Mouse (Mus musculus): Measurements from ENCODE around the gene Tmtc2. TPM values are rescaled to one million over a fixed set of nuclear protein-coding genes. Genes with fewer than 3 reads are reported as not detected.

Tmtc2 gene
- polyA plus RNA-seq, 1 experiment: 14.5 TPM

DNA sequence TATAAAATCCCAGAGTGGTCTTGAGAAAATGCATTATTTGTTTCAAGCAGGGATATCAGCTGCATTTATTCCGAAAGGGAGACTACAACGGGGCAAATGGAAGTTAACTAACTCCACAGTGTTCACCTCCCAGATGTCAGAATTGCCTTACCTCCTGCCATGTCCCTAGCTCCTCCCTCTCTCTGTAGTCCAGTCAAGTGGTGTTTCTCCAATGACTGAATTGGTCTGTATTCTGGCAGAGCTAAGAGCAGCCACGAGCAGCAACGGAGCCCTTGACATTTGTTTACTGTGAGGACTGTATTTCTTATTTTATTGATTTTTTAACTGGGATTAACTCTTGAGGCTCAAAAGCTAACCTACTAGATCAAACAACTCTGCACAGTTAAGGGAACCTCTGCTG lies 81.8 kb downstream of the Tmtc2 start:
- no peak for DNase-seq (ENCODE audit: low read depth)
- no peak for TF ChIP-seq POLR2A (IDR thresholded peaks at IDR 0.05; ENCODE audit: borderline replicate concordance, extremely low read depth, insufficient read depth, insufficient read length, poor library complexity, severe bottlenecking)

DNA sequence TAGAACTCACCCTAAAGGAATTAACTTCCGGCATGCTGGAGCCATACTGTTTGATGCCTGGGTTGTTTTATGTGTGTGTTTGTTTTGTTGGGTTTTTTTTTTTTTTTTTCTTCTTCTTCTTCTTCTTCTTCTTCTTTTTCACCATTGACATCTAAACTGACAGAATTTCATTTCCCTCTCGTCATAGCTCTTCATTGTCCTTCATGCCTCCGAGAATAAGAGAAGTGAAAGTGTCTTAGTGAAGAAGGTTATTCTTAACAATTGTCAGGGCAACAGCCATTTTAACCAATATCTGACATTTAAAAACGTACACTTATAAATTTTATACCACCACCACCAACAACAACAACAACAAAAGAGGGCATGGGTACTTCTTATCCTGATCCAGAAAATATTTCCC lies 83.5 kb downstream of the Tmtc2 start:
- no peak for DNase-seq (ENCODE audit: low read depth)
- TF ChIP-seq CTCF (IDR thresholded peaks at IDR 0.05; ENCODE audit: borderline replicate concordance, extremely low read depth, insufficient read depth, insufficient read length): no peak
- no peak for TF ChIP-seq POLR2A (IDR thresholded peaks at IDR 0.05; ENCODE audit: borderline replicate concordance, extremely low read depth, insufficient read depth, insufficient read length, poor library complexity, severe bottlenecking)

DNA sequence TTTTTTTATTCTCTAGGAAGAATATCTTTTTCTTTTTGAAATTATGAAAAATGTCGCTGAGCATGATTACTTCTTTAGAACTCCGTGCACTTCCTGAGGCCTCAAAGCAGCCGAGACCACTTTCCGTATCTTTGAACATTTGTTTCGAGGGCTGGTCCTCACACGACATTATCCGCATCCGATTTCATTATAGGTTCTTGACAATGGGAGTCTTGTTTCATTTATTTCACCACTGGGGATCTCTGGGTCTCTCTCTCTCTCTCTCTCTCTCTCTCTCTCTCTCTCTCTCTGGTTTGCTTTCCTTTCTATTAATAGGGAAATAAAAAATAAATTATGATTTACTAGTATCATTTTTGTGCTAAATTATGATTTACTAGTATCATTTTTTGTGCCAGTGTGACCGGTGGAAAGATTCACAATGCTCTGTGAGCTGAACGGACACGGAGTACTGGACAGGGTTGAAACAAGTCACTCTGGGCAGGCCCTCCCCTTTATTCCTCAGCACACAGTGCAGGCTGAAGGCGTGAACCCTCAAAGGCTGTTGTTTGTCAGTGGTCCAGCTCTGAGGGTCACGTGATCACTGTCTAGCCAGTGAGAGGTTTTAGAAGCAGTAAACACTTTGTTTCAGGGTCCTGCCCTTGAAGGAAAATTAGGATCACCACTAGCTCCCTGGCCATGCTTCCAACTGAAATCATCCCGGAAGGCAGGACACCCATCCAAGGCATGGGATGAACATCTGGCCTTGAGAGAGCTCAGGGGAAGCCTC lies 84.1 kb downstream of the Tmtc2 start:
- peak; percentile 47 for DNase-seq (ENCODE audit: low read depth)
- TF ChIP-seq POLR2A (IDR thresholded peaks at IDR 0.05; ENCODE audit: borderline replicate concordance, extremely low read depth, insufficient read depth, insufficient read length, poor library complexity, severe bottlenecking): no peak
- no peak for TF ChIP-seq CTCF (IDR thresholded peaks at IDR 0.05; ENCODE audit: borderline replicate concordance, extremely low read depth, insufficient read depth, insufficient read length)

DNA sequence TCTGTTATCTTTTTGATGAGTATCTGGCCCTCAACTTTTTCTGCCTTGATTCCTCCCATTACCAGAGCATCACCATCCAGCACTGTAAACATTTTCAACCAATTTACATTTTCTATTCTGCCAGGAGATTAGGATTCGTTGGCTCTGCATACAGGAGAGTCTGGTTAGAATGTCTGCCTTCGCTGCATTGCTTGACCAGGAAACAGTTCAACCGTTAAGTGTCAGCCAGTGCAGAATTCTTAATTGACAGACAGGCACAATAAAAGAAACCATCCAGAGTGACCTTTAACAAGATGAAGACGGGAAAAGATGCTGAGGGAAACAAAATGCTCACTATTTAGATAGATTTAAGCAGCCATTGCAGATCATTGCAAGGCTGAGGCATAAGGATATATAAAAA lies 87.3 kb downstream of the Tmtc2 start:
- TF ChIP-seq CTCF (IDR thresholded peaks at IDR 0.05; ENCODE audit: borderline replicate concordance, extremely low read depth, insufficient read depth, insufficient read length) (no peak), POLR2A (IDR thresholded peaks at IDR 0.05; ENCODE audit: borderline replicate concordance, extremely low read depth, insufficient read depth, insufficient read length, poor library complexity, severe bottlenecking) (no peak)
- DNase-seq (ENCODE audit: low read depth): peak; percentile 40

DNA sequence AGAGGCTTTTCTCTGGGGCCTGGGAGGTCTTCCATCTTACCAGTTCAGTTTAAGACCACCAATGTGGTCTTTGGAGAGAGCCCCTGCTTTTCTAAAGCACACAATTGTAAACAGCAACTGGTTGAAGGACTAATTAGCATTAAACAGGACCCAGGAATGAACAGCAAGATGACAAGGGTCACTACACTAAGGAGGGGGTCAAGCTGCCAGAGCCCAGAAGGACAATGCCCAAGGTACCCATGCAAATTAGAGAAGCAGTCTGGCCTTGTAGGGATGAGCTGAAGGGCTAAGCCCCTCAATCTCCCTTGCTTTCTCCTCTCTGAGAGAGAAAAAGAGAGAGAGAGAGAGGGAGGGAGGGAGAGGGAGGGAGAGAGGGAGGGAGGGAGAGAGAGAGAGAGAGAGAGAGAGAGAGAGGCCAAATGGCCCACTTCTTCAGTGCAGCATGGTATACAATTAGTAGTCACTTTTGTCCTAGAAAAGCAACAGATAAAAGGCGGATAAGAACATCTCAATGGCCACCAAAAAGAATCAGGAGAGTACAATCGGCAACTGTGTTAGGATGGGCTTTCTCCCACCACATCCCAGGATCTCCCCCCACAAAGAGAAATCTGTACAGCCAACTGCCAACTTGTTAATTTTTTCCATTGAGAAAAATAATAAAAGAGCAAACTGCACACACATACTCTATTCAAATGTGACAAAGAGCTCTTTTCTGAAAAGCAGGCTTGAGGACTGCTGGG lies 89.7 kb downstream of the Tmtc2 start:
- no peak for TF ChIP-seq CTCF (IDR thresholded peaks at IDR 0.05; ENCODE audit: borderline replicate concordance, extremely low read depth, insufficient read depth, insufficient read length)
- TF ChIP-seq POLR2A (IDR thresholded peaks at IDR 0.05; ENCODE audit: borderline replicate concordance, extremely low read depth, insufficient read depth, insufficient read length, poor library complexity, severe bottlenecking): no peak
- DNase-seq (ENCODE audit: low read depth): peak; percentile 64

DNA sequence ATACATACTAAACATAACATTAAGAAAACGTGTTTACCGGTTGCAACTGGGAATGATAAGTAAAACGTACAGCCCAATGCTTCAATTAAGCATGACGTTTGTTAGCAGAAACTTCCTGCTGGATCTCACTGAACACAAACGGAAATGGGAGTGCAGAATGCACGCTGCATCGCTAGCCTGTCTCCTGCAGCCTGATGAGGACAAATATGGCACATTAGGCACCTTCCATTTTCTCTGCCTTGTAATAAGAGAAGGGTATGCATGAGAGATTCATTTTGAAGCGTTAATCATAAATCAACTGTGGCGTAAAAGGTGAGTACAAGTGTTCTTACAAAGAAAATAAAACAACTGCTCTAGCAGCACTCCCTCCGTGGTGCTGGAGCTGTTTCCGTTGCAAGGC lies 94.5 kb downstream of the Tmtc2 start:
- TF ChIP-seq POLR2A (IDR thresholded peaks at IDR 0.05; ENCODE audit: borderline replicate concordance, extremely low read depth, insufficient read depth, insufficient read length, poor library complexity, severe bottlenecking) (no peak), CTCF (IDR thresholded peaks at IDR 0.05; ENCODE audit: borderline replicate concordance, extremely low read depth, insufficient read depth, insufficient read length) (no peak)

DNA sequence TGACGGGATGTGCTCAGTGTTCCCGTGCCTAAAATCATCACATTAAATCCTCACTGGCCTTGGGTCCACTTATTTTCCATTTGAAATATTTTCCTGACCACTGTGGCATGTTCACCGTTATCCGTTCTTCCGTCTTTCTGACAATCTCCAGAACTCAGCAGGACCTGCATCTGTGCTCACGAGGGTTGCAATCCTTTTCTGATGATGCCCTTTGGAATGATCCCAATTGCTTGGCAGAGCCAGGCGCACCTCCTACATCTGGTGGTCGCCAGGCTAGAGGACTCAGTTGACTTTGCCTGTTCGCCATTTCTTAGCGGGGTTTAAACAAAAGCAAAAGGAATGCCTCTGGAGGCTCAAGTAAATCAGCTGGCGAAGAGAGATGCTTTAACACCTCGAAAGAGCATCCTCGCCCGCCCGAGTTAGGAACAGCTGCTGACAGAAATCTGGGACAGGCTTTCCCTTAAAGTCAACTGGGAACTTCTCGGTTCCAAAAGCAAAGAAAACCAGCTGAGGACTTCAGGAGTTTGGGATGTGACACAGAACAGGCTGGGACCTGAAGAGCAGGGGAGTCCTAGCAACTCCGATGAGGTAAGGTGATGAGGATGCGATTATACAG lies 96.5 kb downstream of the Tmtc2 start:
- TF ChIP-seq POLR2A (IDR thresholded peaks at IDR 0.05; ENCODE audit: borderline replicate concordance, extremely low read depth, insufficient read depth, insufficient read length, poor library complexity, severe bottlenecking): no peak
- TF ChIP-seq CTCF (IDR thresholded peaks at IDR 0.05; ENCODE audit: borderline replicate concordance, extremely low read depth, insufficient read depth, insufficient read length): no peak
- DNase-seq (ENCODE audit: low read depth): no peak

More for the DNA sequence above, 94.5 kb downstream of the Tmtc2 start:
- peak; percentile 37 for DNase-seq (ENCODE audit: low read depth)

DNA sequence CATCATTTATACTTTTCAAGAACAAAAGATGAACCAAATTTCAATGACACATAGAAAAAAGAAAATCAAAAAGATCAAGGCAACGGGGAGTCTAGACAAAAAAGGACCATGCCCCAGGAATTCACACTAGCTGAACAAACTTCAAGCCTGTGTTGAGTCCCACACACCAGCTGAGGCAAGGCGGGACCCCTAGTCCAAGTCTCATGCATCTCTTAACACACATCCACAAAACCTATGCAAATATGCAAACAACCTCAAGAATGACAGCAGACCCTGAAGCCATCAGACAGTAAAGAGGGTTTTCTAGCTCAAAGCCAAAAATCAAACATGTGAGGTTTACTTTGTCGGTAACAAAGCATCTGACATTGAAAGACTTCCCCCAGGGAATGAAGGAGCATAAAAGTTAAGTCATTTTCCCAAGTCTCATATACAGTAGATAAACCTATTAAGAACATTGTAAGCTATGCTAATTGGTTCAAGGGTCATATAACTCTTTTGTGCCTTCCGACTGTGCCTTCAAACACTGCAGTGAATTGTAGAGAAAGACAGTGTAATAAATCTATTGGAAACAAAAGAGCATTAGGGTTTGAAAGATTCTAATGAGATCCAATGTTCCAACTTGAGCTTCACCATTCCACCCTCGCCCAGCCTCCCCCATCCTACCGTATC lies 100.0 kb downstream of the Tmtc2 start:
- DNase-seq (ENCODE audit: low read depth): no peak
- TF ChIP-seq CTCF (IDR thresholded peaks at IDR 0.05; ENCODE audit: borderline replicate concordance, extremely low read depth, insufficient read depth, insufficient read length) (no peak), POLR2A (IDR thresholded peaks at IDR 0.05; ENCODE audit: borderline replicate concordance, extremely low read depth, insufficient read depth, insufficient read length, poor library complexity, severe bottlenecking) (no peak)

DNA sequence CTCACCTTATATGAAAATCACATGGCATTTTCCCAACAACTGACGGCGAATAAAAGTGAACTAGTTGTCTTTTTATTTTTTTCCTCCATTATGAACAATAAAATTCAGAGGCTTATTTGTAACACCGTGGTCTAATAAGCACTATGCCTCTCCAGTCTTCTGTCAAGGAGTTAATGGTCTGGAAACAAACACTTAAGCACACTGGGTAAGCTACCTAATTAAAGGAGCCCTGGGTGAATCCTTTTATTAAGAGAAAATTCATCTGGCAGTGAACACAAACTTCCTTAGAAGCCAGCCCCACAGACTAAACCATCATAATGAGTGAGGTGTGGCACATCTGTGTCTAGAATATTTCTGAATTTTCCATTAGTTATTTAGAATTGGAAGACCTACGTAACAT lies 109.9 kb downstream of the Tmtc2 start:
- TF ChIP-seq CTCF (IDR thresholded peaks at IDR 0.05; ENCODE audit: borderline replicate concordance, extremely low read depth, insufficient read depth, insufficient read length) (no peak), POLR2A (IDR thresholded peaks at IDR 0.05; ENCODE audit: borderline replicate concordance, extremely low read depth, insufficient read depth, insufficient read length, poor library complexity, severe bottlenecking) (no peak)
- peak; percentile 52 for DNase-seq (ENCODE audit: low read depth)

DNA sequence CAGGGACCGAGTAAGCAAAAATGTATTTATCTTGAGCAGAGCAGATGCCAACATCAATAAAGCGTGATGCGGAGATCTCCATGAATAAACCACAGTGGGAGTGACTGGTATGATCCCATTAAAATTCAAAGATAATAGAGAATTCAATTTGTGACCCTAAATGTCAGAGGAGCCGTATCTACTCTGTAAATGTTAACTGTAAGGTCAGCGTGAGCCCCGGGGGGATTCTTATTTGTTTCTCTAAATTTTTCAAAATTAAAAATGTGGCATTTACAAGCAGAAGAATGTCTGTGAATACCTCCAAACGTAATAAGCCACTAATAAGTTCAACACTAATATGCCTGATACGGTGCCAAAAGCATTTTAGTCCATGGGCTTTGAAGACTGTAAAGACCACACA lies 120.8 kb downstream of the Tmtc2 start:
- TF ChIP-seq CTCF (IDR thresholded peaks at IDR 0.05; ENCODE audit: borderline replicate concordance, extremely low read depth, insufficient read depth, insufficient read length) (no peak), POLR2A (IDR thresholded peaks at IDR 0.05; ENCODE audit: borderline replicate concordance, extremely low read depth, insufficient read depth, insufficient read length, poor library complexity, severe bottlenecking) (no peak)
- no peak for DNase-seq (ENCODE audit: low read depth)

DNA sequence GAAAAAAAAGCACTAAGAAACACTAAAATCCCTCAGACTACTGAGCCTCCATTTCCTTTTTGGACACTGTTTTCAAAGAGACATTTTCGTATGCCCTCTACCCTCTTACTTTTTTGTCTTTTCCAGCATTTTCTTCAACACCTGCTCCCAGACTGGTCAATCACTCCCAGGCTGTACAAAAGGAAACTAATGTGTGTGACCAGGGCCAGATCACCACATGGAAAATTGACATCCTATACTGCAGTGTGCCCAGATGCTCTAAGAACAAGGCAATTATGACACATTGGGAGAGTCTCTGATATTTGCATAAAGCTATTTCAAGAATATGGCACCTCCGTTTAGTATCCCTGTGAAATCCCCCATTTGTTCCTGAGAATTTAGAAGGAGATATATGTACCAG lies 127.1 kb downstream of the Tmtc2 start:
- DNase-seq (ENCODE audit: low read depth): no peak
- no peak for TF ChIP-seq POLR2A (IDR thresholded peaks at IDR 0.05; ENCODE audit: borderline replicate concordance, extremely low read depth, insufficient read depth, insufficient read length, poor library complexity, severe bottlenecking)
- no peak for TF ChIP-seq CTCF (IDR thresholded peaks at IDR 0.05; ENCODE audit: borderline replicate concordance, extremely low read depth, insufficient read depth, insufficient read length)
